Mouse (Mus musculus) heart, adult 8-10 months (tissue): ENCODE measurements at regions not wholly inside any gene's neighbourhood (a gene's known extent, or its start where the extent isn't known, plus 50 kb on each side); places are given as distances from the start of the nearest gene placed in this dataset.

Experiments
- DNase-seq: peaks from one replicate; pipeline ENCODE4 v3.0.0; 2022; ENCODE audit warnings: low spot score

- DNase-seq, result no peak
Measured at GRCm38 (mm10) chr6:100176914-100177560, 110.2 kb downstream of the Rybp start.

- DNase-seq, result no peak
Measured at GRCm38 (mm10) chr6:100170711-100171348, 116.5 kb downstream of the Rybp start.

DNA sequence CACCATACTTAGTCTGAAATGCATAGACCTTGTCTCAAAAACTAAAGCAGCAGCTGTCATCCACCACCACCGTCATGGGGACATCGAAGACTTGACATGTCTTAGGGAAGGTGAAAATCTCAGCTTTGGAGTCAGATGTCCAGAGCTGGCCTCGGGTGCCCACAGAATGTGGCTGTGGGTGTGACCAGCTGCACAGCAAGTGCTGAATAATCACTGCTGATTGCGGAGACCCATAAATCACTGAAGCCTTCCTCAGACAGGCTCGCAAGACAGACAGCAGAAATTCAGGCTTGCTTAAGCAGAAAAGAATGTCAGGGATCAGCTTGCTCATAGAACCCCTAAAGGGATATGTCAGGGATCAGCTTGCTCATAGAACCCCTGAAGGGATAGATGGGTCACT lies 120.0 kb downstream of the Rybp start:
- DNase-seq, result no peak

- no peak for DNase-seq
Measured at GRCm38 (mm10) chr6:100165746-100166145, 121.5 kb downstream of the Rybp start.

- DNase-seq, result no peak
Measured at GRCm38 (mm10) chr6:100164162-100164561, 123.1 kb downstream of the Rybp start.

GRCm38 (mm10) chr6:100163814-100164130 lies 123.5 kb downstream of the Rybp start:
- DNase-seq, result no peak

DNA sequence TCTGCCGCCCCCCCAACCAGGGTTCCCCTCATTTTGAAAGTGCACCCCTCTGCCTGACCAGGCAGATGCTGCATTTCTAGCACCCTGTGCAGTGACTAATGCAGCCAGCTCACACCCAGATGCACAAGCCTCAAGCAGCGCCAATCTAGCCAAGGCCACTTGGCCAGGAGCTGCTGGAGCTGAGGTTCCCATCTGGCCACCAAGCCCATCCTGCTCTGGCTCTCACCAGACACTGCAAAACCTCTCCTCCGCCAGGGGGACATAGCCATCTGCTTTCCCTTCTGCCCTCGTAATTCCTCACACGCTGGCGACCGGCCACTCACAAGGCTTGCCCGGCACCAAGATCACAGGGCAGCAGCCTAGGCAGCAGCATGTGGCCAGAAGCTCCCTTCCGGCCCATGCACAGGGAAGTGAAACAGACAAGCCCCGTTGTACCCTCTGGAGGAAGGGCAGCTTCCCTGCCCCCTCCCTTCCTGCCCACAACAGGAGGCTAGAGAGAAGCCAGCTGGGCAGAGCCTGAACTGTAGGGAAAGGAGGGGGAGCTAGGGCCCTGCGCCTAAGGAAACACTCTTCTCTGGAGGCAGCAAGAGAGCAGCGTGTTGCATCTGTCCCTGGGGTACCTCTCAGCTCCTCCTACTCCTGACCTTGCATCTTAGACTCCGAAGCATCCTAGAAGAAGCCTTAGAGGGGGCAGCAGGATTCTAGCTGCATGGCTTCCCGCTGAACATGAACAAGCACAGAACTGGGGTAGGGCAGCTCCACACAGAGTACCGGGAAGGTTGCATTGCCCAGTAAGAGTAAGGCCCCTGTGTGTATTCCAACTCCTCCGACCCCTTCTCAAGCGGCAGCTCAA lies 124.1 kb downstream of the Rybp start:
- DNase-seq, result peak; percentile 82

GRCm38 (mm10) chr6:100160670-100161069 lies 126.6 kb downstream of the Rybp start:
- DNase-seq, result no peak

- no peak for DNase-seq
Measured at GRCm38 (mm10) chr6:100159817-100160216, 127.5 kb downstream of the Rybp start.

- DNase-seq, result no peak
Measured at GRCm38 (mm10) chr6:100159246-100159645, 128.0 kb downstream of the Rybp start.

- no peak for DNase-seq
Measured at GRCm38 (mm10) chr6:100157288-100157687, 130.0 kb downstream of the Rybp start.

DNA sequence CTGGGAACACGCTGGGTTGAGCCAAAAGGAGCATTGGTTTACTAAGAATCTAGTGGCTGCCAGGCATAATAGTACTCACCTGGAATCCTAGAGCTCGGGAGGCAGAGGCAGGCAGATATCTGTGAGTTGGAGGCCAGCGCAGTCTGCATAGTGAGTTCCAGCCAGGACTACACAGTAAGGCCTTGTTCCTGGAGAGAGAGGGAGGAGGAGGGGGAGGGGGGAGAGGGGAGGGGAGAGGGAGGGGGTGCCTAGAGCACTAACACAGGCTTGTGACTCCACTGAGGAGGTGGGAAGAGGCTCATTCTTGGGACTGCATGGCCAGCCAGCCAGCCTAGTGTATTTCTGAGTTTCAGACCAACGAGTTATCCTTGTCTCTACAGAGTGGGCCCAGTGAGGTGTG lies 131.1 kb downstream of the Rybp start:
- no peak for DNase-seq

GRCm38 (mm10) chr6:100155676-100156075 lies 131.6 kb downstream of the Rybp start:
- DNase-seq, result peak; percentile 38

- no peak for DNase-seq
Measured at GRCm38 (mm10) chr6:100151447-100151846, 135.8 kb downstream of the Rybp start.

- DNase-seq, result no peak
Measured at GRCm38 (mm10) chr6:100150703-100151208, 136.5 kb downstream of the Rybp start.

- no peak for DNase-seq
Measured at GRCm38 (mm10) chr6:100149458-100149852, 137.8 kb downstream of the Rybp start.

GRCm38 (mm10) chr6:100148751-100149457 lies 138.4 kb downstream of the Rybp start:
- no peak for DNase-seq

DNA sequence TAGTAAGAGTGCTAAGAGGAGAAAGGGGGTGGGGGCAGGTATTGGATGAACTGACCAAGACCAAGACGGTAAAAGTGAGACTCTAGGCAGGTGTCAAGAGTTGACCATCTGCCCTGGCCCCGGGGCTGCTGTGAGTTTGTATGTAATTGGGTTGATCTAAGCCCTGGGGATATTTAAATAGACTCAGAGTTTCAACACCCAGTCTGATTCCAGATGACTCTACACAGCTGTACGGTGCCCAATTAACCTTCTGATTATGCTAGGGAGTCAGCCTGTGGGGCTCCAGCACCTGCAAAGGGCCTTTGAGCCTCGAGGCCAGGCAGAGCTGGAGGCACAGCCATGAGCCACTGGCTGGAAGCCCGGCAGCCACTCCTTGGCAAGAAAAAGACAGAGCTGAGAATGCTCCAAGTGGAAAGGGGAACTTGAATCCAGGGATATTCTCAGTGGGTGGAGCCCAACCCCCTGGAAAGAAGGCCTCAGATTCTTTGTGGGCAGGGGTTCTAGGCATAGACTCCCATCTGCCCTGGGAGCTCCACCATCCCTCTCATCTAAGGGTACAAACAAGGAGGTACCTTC lies 140.8 kb downstream of the Rybp start:
- DNase-seq, result peak; percentile 21

GRCm38 (mm10) chr6:100145869-100146268 lies 141.4 kb downstream of the Rybp start:
- DNase-seq, result no peak

- no peak for DNase-seq
Measured at GRCm38 (mm10) chr6:100144544-100145287, 142.6 kb downstream of the Rybp start.
